Mouse (Mus musculus) neural tube, embryonic 15.5 days (tissue): ENCODE measurements around the gene Unc13a. TPM values are rescaled to one million over a fixed set of nuclear protein-coding genes. Genes with fewer than 3 reads are reported as not detected.
A peak's percentile ranks its signal among the peaks of the same experiment; 100 is the strongest.

Experiments
- ATAC-seq: fragments of 200-750 bp; cut with Nextera tagmentation; 2 replicates; pipeline ENCODE4 v1.8.0; 2017; ENCODE audit warnings: mild to moderate bottlenecking, moderate TSS enrichment, moderate library complexity; ENCODE audit not compliant: low FRiP score
- H3K27ac ChIP-seq: fragments of 300-500 bp; sonication (generic); replicated peaks from 2 replicates; pipeline ENCODE4 v1.5.1; 2015; ENCODE audit warnings: mild to moderate bottlenecking, inconsistent platforms
- H3K27me3 ChIP-seq: fragments of 300-500 bp; sonication (generic); replicated peaks from 2 replicates; pipeline ENCODE4 v1.6.1; 2015; ENCODE audit warnings: inconsistent platforms
- H3K36me3 ChIP-seq: fragments of 300-500 bp; sonication (generic); 2 replicates; pipeline ENCODE4 v1.6.1; 2015; ENCODE audit warnings: inconsistent platforms
- H3K4me1 ChIP-seq: fragments of 300-500 bp; sonication (generic); 2 replicates; pipeline ENCODE4 v1.6.1; 2015; ENCODE audit warnings: inconsistent platforms
- H3K4me2 ChIP-seq: fragments of 300-500 bp; sonication (generic); 2 replicates; pipeline ENCODE4 v1.6.1; 2015; ENCODE audit warnings: inconsistent platforms, mild to moderate bottlenecking, moderate library complexity
- H3K4me3 ChIP-seq: fragments of 300-500 bp; sonication (generic); replicated peaks from 2 replicates; pipeline ENCODE4 v1.5.1; 2015; ENCODE audit warnings: mild to moderate bottlenecking, inconsistent platforms
- H3K9ac ChIP-seq: fragments of 300-500 bp; sonication (generic); replicated peaks from 2 replicates; pipeline ENCODE4 v1.6.1; 2015; ENCODE audit warnings: mild to moderate bottlenecking, inconsistent platforms
- H3K9me3 ChIP-seq: fragments of 300-500 bp; sonication (generic); replicated peaks from 2 replicates; pipeline ENCODE4 v1.6.1; 2016; ENCODE audit warnings: inconsistent platforms
- WGBS: fragments of 180-500 bp; shearing (Covaris S2); methylation state at CpG from one replicate; pipeline ENCODE4 v1.1.7; 2015; ENCODE audit warnings: mixed read lengths; 5-methylcytosine and 5-hydroxymethylcytosine counted together
- polyA plus RNA-seq: library from polyadenylated mRNA; unstranded; fragments of >200 nt; fragmentation: Nextera tagmentation; extraction: Ambion mirVana; gene quantifications from 2 replicates; pipeline ENCODE4 v1.2.1, GENCODE M21; 2015

Unc13a gene
- polyA plus RNA-seq, 1 experiment from 2014 or later, result 22.2 TPM

DNA sequence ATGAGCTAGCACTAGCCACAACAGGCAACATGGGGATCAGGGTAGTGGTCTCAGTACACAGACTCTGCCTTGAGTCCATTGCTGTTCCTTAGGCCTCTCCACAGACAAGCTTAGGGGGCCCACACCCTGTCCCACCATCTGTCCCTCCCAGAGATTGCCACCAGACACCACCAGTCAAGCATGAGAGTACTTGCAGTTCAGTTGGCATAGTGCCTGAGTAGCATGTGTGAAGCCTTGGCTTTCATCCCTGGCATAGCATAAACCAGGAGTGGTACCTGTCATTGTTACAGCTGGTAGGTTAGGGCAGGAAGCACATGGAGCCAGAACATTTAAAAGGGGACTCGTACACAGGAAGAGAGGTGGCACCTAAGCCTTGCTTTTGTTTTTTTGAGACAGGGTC is 11.8 kb downstream of the Unc13a start:
- Histone ChIP-seq H3K27me3 (peaks cover 63% of the 10 kb centered on the region), H3K27ac (no peak overlapping the region), H3K36me3 (peaks cover 59% of the 10 kb centered on the region), H3K9me3 (no peaks in the 10 kb centered on the region), H3K4me1 (peaks cover 5% of the 10 kb centered on the region; the same call in 1 of the 2 replicates), H3K9ac (no peak overlapping the region), H3K4me3 (no peak overlapping the region), H3K4me2 (no peak overlapping the region)
- no peak for ATAC-seq
- 71% methylated on average over 1 of the region's 1 CpGs for WGBS

DNA sequence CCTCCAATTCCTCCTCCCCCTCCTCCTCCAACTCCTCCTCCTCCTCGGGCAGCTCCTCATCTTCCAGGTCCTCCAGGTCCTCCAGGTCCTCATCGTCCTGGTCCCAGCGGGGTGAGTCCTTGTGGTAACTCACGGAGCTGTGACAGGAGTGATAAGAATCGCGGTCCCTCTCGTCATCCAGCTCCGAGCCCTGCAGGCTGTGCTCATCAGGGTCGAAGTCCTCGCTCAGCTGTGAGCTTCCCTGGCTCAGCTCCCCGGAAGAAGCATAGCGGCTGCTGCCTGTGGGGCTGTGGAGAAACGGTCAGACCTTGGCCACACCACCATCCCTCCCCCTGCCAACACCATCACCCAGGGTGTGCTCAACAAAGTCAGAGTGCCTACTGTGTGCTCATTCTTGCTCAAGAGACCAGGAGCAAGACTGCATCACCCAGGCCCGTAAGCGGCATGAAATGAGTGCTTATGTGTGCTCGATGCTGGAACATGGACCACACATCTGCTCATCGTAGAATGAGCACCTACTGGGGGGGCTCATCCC is 13.0 kb downstream of the Unc13a start:
- no peak overlapping the region for H3K4me3 ChIP-seq
- no peaks in the 10 kb centered on the region for H3K9me3 ChIP-seq
- H3K4me1 ChIP-seq, result peaks cover 5% of the 10 kb centered on the region; the same call in 1 of the 2 replicates
- H3K4me2 ChIP-seq, result no peak overlapping the region
- WGBS, result 40% methylated on average over 17 of the region's 17 CpGs
- H3K27me3 ChIP-seq, result peaks cover 72% of the 10 kb centered on the region
- no peak overlapping the region for H3K27ac ChIP-seq
- no peak overlapping the region for H3K9ac ChIP-seq
- ATAC-seq, result no peak
- H3K36me3 ChIP-seq, result peaks cover 62% of the 10 kb centered on the region

DNA sequence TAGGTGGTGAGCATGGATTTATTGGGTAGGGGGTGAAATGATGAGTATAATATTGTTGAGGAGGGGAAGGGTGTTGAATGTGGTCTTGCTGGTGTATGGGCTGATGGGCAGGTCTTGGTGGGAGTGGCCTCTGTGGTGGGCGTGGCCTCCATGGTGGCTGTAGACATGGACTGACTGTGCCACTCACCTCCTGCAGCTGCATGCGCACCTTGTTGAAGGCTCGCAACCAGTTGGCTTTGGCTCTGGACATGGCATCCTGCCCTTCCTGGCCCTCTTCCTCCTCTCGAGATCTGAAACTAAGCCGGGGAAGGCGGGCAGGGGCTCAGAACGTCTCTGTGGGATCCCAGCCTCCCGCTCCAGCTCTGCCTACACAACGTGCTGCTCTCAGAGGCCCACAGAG is 13.7 kb downstream of the Unc13a start:
- peaks cover 69% of the 10 kb centered on the region for H3K27me3 ChIP-seq
- H3K27ac ChIP-seq, result no peak overlapping the region
- WGBS, result 22% methylated on average over 8 of the region's 9 CpGs
- H3K9me3 ChIP-seq, result no peaks in the 10 kb centered on the region
- H3K9ac ChIP-seq, result no peak overlapping the region
- no peak overlapping the region for H3K4me3 ChIP-seq
- H3K4me2 ChIP-seq, result no peak overlapping the region
- peaks cover 61% of the 10 kb centered on the region for H3K36me3 ChIP-seq
- H3K4me1 ChIP-seq, result peaks cover 5% of the 10 kb centered on the region; the same call in 1 of the 2 replicates
- ATAC-seq, result no peak

DNA sequence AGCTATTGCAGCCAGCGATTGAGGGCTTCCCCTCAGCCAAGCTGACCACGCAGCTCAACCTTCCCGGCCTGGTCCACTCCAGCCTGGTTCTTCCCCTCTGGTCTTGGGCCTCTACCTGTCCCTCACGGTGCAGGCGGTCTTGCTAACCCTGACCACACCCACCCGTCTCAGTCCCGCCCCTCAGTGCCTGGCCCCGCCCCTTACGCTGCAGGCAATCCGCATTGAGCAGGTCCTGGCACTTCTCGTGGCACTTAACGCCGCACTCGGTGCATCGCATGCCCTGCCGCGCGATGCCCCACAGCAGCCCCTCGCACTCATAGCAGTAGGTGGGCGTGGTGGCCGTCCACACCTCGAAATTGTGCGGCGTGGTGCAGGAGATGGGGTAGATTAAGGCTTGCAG is 17.0 kb downstream of the Unc13a start:
- Histone ChIP-seq H3K4me3 (0 out of 2 replicates have a peak overlapping the region, but pooled peaks have one; percentile 4), H3K9ac (no peak overlapping the region), H3K4me2 (peak overlapping the region; percentile 9; the same call in 1 of the 2 replicates), H3K27me3 (peaks cover 57% of the 10 kb centered on the region), H3K27ac (no peak overlapping the region), H3K4me1 (no peaks in the 10 kb centered on the region; the same call in 1 of the 2 replicates), H3K9me3 (no peaks in the 10 kb centered on the region), H3K36me3 (peaks cover 71% of the 10 kb centered on the region)
- ATAC-seq, result peak; percentile 26; the same call in 1 of the 2 replicates
- 3% methylated on average over 24 of the region's 24 CpGs for WGBS

DNA sequence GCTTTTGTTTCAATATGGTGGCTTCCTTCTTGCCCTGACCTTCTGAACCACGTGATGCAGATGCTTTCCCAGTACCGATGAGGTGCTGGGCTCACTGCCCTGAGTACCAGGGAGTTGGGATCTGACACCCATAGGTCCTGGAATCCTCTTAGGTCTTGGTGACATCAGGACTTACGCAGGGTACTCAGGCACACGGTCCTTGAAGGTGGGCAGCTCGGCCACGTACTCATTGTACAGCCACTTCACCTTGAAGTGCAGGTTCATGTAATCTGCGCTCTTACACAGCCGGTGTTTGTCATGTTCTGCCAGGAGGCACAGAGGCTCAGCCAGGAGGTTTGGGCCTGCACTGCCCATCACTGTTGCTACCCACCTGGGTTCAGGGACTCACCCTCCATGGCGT is 26.0 kb downstream of the Unc13a start:
- Histone ChIP-seq H3K9ac (no peak overlapping the region), H3K4me3 (no peak overlapping the region), H3K27ac (no peak overlapping the region), H3K4me1 (no peaks in the 10 kb centered on the region), H3K27me3 (no peaks in the 10 kb centered on the region; the same call in 1 of the 2 replicates), H3K4me2 (no peak overlapping the region), H3K9me3 (no peaks in the 10 kb centered on the region), H3K36me3 (peaks cover 78% of the 10 kb centered on the region)
- ATAC-seq, result no peak
- 81% methylated on average over 9 of the region's 9 CpGs for WGBS

DNA sequence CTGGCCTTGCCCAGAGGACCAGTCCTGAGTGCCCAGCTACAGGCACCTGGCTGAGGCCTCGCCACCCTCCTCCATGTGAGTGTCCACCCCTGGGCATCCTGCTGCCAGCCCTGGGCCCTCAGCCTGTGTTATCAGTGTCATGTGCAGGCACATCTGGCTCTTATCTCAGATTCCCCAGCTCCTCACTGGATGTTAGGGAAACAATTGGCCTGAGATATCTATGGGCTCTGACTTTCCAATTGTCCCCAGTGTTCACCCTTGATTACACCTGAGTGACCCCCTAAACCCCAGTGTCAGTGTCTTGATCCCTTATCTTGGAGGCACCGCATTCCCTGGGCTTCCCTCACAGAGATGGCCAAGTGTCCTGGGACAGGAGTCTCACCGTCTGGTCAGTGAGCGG is 32.2 kb downstream of the Unc13a start:
- Histone ChIP-seq H3K27me3 (peaks cover 22% of the 10 kb centered on the region), H3K4me1 (peaks cover 4% of the 10 kb centered on the region; the same call in 1 of the 2 replicates), H3K4me3 (no peak overlapping the region), H3K9me3 (no peaks in the 10 kb centered on the region), H3K4me2 (no peak overlapping the region), H3K9ac (no peak overlapping the region), H3K27ac (no peak overlapping the region), H3K36me3 (peaks cover 53% of the 10 kb centered on the region)
- no peak for ATAC-seq
- 93% methylated on average over 4 of the region's 4 CpGs for WGBS

DNA sequence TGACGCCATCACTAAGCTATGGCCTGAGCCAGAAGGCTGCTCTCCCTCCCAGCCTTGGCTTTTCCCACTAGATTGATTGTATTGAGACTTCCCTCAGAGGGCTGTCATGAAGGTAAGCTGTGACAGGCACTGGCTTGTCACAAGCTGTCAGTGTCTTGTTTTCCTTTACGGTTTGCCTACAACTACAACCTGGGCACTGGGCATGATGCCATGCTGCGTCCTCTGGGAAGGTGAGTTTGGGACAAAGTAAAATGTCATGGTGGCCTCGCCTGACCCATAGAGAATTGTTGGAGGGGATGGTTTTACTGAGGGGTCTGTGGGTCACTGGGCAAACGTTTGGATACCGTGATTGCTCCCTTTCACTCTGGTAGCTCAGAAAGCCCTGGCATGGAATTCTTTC is 33.2 kb downstream of the Unc13a start:
- Histone ChIP-seq H3K4me1 (peaks cover 7% of the 10 kb centered on the region; the same call in 1 of the 2 replicates), H3K27me3 (peaks cover 22% of the 10 kb centered on the region), H3K9ac (no peak overlapping the region), H3K4me2 (no peak overlapping the region), H3K27ac (no peak overlapping the region), H3K36me3 (peaks cover 53% of the 10 kb centered on the region), H3K4me3 (no peak overlapping the region), H3K9me3 (no peaks in the 10 kb centered on the region)
- WGBS, result 82% methylated on average over 6 of the region's 6 CpGs
- ATAC-seq, result no peak

DNA sequence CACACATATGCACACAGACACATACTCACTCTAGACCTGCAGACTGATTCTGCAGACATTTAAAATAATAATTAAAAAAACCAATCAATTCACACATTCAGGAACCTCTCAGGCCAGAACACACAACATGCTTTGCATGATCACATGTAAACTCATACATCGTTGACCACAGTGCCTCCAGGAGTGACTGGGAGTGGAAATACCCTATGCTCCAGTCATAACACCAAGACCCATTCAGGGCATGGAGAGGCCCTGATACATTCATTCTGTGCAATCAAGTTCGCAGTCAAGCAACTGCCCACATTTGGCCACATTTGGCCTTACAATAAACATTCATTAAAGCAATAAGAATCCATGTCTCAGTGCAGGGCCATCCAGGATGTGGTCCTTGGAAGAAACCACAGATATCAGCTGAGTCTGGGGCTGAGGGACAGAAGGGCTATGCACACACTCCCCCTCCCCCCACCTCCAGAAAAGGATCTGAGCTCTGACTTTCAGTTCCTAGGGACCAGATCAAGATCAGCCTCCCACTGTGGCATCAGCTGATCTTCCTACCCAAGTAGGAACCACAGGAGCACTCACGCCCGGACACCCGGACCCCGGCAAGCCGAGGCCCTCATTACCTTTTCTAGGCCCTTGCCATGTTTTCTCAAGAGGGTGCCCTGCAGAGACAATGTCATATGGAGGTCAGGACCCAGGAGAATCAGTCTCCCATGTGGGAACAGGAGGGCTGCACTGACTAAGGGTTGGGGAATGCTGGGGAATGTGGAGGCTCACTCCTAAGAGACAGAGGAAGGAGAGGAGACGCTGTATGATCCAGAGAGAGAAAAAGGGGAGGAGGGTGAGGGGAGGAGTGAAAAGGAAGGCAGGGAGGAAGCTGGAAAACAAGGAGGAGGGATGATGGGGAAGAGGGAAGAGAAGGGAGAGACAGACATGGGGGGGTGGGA is 34.1 kb downstream of the Unc13a start:
- no peak overlapping the region for H3K4me3 ChIP-seq
- peaks cover 55% of the 10 kb centered on the region for H3K36me3 ChIP-seq
- no peak overlapping the region for H3K4me2 ChIP-seq
- no peak overlapping the region for H3K9ac ChIP-seq
- no peak for ATAC-seq
- 77% methylated on average over 8 of the region's 8 CpGs for WGBS
- H3K4me1 ChIP-seq, result peaks cover 7% of the 10 kb centered on the region; the same call in 1 of the 2 replicates
- H3K27me3 ChIP-seq, result peaks cover 26% of the 10 kb centered on the region
- H3K9me3 ChIP-seq, result no peaks in the 10 kb centered on the region
- no peak overlapping the region for H3K27ac ChIP-seq

DNA sequence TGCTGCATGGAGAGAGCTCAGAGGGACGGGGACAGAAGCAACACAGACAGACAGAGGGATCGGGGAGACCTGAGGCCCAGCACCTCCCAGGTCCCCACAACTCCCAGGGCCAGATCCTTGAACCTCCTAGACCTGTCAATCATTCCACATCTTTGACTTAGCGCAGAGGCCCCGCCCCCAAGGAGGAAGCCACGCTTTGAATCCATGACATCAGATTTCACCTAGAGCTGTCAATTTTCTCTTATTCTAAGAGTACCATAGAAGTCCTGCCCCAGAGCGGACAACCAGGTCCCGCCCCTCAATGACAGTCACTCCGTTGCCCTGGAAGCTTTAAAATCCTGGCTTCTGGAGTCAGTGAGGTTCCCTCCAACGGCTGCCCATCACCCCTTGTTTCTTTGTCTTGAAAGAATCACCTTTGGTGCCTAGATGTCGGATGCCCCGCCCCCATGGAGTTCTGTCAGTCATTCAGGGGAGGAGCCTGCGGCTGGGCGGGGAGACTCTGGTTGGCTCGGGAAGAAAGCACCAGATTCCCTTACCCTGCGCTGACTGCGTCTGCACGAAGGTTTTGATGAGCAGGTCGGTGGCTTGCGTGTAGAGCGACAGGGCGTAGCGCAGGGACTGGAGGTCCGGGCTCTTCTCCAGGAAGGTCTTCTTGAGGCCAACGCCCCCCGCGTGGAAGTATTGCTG is 37.4 kb downstream of the Unc13a start:
- Histone ChIP-seq H3K27ac (peak overlapping the region; percentile 23; the same call in 1 of the 2 replicates), H3K9ac (0 out of 2 replicates have a peak overlapping the region, but pooled peaks have one; percentile 20), H3K4me1 (peaks cover 20% of the 10 kb centered on the region), H3K27me3 (peaks cover 32% of the 10 kb centered on the region), H3K9me3 (no peaks in the 10 kb centered on the region), H3K4me3 (no peak overlapping the region), H3K4me2 (peak overlapping the region; percentile 40), H3K36me3 (peaks cover 38% of the 10 kb centered on the region)
- ATAC-seq, result 0 out of 2 replicates have a peak, but pooled peaks have one; percentile 22
- 5% methylated on average over 26 of the region's 26 CpGs for WGBS

DNA sequence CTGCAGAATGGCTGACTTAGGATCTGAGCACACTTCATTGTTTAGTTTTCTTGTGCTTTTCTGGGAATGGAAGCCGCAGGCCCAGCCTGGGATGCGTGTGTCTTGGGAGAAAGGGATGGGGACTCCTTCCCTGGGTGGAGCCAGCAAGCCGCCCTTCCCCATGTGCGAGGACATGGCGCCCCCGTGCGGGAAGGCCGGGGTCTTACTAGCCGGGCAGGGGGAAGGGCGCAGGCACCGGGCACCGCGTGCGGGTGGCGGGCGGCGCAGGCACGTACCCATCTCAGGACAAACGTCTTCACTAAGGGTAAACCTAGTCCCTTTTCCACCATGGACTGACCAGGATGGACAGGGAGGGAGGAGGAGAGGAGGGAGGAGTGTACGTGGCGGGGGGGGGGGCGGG is 38.4 kb downstream of the Unc13a start:
- Histone ChIP-seq H3K9me3 (no peaks in the 10 kb centered on the region), H3K4me1 (peaks cover 29% of the 10 kb centered on the region), H3K27ac (no peak overlapping the region), H3K9ac (no peak overlapping the region), H3K4me2 (no peak overlapping the region), H3K4me3 (no peak overlapping the region), H3K27me3 (peaks cover 31% of the 10 kb centered on the region), H3K36me3 (peaks cover 31% of the 10 kb centered on the region)
- 7% methylated on average over 18 of the region's 22 CpGs for WGBS
- no peak for ATAC-seq

DNA sequence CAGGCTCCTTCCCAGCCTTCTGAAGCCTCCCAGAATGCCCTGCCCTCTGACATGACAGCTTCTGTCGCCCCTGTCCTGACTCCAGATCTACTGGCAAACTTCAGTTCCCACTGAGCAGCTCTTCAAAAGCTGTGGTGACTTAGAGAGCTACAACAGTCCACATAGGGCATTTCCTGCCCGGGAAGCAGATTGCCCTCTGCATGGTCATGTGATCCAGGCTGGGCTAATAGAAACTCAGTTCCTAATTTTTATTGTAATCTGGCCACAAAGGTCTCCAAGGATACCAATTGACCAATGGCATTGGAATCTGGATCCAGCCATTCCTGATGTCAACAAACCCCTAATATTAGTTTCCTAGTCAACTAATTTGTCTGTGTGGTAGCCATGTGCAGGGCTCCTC is 39.7 kb downstream of the Unc13a start:
- no peak overlapping the region for H3K4me3 ChIP-seq
- WGBS, result 55% methylated on average over 2 of the region's 2 CpGs
- no peak overlapping the region for H3K27ac ChIP-seq
- no peak for ATAC-seq
- peaks cover 31% of the 10 kb centered on the region for H3K27me3 ChIP-seq
- no peak overlapping the region for H3K9ac ChIP-seq
- no peak overlapping the region for H3K4me2 ChIP-seq
- peaks cover 41% of the 10 kb centered on the region for H3K4me1 ChIP-seq
- H3K36me3 ChIP-seq, result peaks cover 24% of the 10 kb centered on the region; the same call in 1 of the 2 replicates
- no peaks in the 10 kb centered on the region for H3K9me3 ChIP-seq
